Mouse (Mus musculus) gastrocnemius, adult 18-20 months (tissue): Measurements from ENCODE around the gene Epb41l3. TPM values are rescaled to one million over a fixed set of nuclear protein-coding genes. Genes with fewer than 3 reads are reported as not detected.

Experiments used
- total RNA-seq, 2 experiments: library from RNA; stranded (reverse); gene quantifications; 2 replicates each; pipeline ENCODE4 v1.2.3; 2021

Epb41l3 gene
- total RNA-seq, 2 experiments from 2014 or later, result 1.8 to 2.6 TPM

Other genes with a start within 250 kb of the Epb41l3 start
- under 1 TPM; 0.07 to 0.59 TPM for gene Tmem200c, start 249.1 kb upstream of the Epb41l3 start, total RNA-seq